Mouse (Mus musculus) urinary bladder, postnatal 14 days (tissue): ENCODE measurements around the gene Mapk1ip1l.
A peak's percentile ranks its signal among the peaks of the same experiment; 100 is the strongest.

Source experiments
- DNase-seq: peaks from one replicate; pipeline ENCODE4 v3.0.0; 2021; ENCODE audit warnings: low spot score

Gene Mapk1ip1l

GRCm38 (mm10) chr14:47361418-47361817, 63.4 kb downstream of the Mapk1ip1l start:
- no peak for DNase-seq

- DNase-seq, result no peak
These were observed 63.8 kb downstream of the Mapk1ip1l start for GRCm38 (mm10) chr14:47361899-47362298.

- DNase-seq, result peak; percentile 51
These were observed 66.8 kb downstream of the Mapk1ip1l start for GRCm38 (mm10) chr14:47364742-47365449.

- peak; percentile 78 for DNase-seq
These were observed 68.8 kb downstream of the Mapk1ip1l start for GRCm38 (mm10) chr14:47366881-47367321.

GRCm38 (mm10) chr14:47367461-47367860, 69.4 kb downstream of the Mapk1ip1l start, which contains the start of gene Lgals3:
Lgals3 (plus strand) TSS chr14:47367751.
- DNase-seq, result peak; percentile 53

GRCm38 (mm10) chr14:47369741-47370140, 71.7 kb downstream of the Mapk1ip1l start:
- DNase-seq, result no peak

- DNase-seq, result no peak
These were observed 72.7 kb downstream of the Mapk1ip1l start for GRCm38 (mm10) chr14:47370790-47371189.

GRCm38 (mm10) chr14:47371689-47372088, 73.6 kb downstream of the Mapk1ip1l start:
- DNase-seq, result peak; percentile 63
